Mouse (Mus musculus) heart, postnatal 0 days (tissue): ENCODE measurements around the gene Pcnx3.

Experiments
- CTCF ChIP-seq: IDR thresholded peaks from 2 replicates; pipeline ENCODE4 v1.5.1; 2016; ENCODE audit warnings: antibody characterized with exemption, control low read depth, low read depth
- EP300 ChIP-seq: IDR thresholded peaks from 2 replicates; pipeline ENCODE4 v1.6.1; 2016; ENCODE audit warnings: antibody characterized with exemption, low read depth

DNA sequence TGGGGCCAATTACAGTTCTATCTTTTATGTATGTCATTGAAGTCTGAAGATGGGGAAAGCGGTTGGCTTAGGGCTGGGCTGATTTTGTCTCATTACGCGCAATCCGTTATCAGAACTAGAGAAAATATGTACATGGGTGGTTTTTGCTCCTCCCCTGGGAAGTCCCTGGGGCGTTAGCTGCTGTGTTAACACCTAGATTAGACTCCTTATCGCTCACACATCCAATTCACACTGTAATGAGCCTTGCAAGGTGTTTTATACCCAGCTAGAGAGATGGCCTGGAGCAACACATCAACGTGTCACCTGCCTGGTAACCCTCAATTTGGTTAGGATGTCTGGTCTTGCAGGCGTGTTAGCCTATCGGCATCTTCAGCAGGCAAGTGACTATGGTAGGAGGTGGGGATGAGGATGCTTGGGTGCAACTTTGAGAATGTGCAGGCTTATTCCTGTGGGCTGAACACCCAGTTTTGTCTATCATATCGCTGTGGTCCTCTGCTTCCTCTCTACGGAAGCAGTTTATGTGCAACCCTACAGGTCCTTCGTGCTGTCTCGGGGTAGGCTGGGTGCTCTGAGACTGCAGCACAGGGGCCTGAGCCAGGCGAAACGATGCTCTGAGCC is 38.4 kb upstream of the Pcnx3 start:
- TF ChIP-seq CTCF (no peak), EP300 (no peak)
